Mouse (Mus musculus) fibroblast of lung, adult 2 months (primary cell): Measurements from ENCODE around the gene Lenep.
A peak's percentile ranks its signal among the peaks of the same experiment; 100 is the strongest.

Source experiments
- DNase-seq: peaks from one replicate; pipeline ENCODE4 v3.0.0-alpha.2; 2011; ENCODE audit warnings: low read depth

The Lenep gene

DNA sequence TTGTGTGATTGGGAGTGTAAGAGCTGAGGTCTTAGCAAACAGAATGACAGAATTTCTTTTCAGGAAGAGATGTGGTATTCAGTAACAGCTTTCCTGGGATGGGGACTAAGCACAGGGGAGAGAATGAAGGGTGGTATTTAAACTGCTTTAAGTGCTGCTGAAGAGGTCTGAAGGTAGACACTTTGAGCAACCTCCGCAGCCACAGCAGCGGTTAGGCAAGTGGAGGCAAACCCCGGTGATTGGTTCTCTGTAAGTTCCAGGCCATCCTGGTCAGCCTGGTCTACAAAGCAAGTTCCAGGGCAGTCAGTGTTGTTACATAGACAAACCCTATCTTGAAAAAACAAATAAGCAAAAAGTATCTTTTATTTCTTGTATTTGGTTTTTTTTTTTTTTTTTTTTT lies 17.4 kb upstream of the Lenep start:
- no peak for DNase-seq

DNA sequence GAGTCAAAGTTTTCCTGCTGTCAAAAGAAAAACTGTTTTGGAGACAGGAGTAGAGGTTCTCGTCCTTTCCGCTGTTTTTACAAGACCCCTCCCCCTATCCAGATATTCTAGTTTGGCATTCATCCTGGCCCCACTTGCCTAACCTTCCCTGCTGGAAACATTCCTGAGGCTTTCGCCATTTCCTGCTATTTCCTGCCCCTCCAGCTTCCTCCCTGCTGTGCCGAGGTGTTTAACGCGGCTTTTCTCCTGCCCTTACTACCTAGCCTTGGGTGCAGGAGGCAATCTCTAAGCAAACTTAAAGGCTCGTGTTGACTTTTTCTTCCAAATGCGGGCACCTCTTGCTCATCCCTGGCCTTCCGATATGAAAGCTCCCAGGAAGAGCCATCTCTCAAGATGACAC lies 17.0 kb upstream of the Lenep start:
- DNase-seq, result no peak

- DNase-seq, result no peak
Measured at GRCm38 (mm10) chr3:89418861-89419250, 16.3 kb upstream of the Lenep start.

GRCm38 (mm10) chr3:89418170-89418860 lies 15.7 kb upstream of the Lenep start, which contains the start of the genes Cks1b and Shc1:
Cks1b (minus strand) TSS chr3:89418383.
Shc1 (plus strand) TSS chr3:89418443.
- peak; percentile 99 for DNase-seq

DNA sequence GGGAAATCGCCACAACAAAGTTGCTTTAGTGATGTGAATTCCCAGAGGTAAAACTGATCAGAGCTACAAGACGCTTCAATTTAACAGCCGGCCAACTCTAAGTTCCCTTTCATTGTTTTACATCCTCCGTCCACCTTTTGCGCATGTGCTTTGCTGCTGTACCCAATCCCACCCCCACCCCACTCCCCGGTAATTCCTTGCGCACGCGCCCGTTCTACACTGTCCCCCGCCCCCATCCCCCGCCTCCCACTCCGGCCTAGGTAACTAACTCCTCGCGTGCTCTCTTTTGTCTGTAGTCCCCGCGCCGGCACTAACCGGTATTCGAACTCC lies 15.2 kb upstream of the Lenep start:
- no peak for DNase-seq

DNA sequence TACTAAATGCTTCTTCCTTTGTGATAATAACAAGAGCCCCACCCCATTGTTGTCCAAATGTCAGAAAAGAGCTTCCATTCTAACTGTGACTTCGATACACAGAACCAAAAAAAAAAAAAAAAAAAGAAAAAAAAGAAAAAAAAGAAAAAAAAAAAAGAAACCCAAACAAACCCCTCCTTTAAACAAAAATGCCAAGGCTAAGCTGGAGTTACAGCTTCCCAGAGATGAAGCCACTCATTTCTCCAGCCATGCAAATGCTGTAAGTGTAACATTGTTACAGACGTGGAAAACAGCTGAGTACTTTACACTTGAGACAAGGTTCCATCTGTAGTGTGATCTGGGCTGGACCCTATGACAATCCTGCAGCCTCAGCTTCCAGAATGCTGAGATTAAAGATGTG lies 14.5 kb upstream of the Lenep start:
- no peak for DNase-seq

- no peak for DNase-seq
Measured at GRCm38 (mm10) chr3:89416158-89416557, 13.6 kb upstream of the Lenep start.

DNA sequence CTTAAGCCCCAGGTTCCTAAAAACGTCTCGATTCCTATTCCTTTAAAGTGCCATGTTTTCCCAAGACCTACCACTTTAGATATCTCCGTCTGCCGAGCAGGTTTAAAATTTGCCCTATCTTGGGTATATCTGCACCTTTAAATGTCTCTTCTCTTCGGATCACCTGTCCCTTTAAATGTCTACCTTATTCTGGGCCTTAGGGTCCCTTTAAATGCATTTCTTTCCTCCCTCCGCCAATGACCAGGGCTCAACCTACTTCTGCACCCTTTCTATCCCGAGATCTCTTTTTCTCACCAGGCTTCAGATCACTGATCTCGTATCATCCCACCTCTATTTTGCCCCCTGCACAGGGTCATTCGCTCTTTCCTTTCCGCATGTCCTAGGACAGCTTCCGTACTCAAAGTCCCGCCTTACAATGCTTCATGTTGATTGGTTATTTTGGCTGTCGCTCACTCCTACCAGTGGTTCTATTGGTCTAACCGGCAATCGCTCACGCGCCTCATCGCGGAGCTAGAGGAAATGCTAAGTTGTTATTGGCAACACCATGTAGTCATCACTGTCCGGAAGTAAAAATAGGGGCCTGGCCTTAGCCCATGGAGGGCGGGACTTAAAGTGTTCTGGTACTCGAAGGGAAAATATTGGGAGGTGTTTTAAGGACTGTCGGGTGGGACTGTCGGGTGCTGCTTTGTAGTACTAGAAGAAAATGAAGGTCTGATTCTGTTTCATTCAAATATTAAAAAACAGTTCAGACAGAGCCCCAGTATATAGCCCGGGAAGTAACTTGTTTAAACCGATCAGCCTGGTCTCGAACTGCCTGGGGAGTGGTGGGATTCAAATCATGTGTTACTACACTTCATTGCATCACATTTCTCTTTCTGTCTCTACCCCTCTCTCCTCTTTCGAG lies 9.1 kb upstream of the Lenep start, which contains the start of gene Flad1:
Gene Flad1 (minus strand): TSS at position 381 of the 904 bp plus-strand sequence.
- peak; percentile 100 for DNase-seq

GRCm38 (mm10) chr3:89410864-89411263 lies 8.3 kb upstream of the Lenep start:
- DNase-seq, result no peak

- no peak for DNase-seq
Measured at GRCm38 (mm10) chr3:89409701-89410100, 7.1 kb upstream of the Lenep start.

DNA sequence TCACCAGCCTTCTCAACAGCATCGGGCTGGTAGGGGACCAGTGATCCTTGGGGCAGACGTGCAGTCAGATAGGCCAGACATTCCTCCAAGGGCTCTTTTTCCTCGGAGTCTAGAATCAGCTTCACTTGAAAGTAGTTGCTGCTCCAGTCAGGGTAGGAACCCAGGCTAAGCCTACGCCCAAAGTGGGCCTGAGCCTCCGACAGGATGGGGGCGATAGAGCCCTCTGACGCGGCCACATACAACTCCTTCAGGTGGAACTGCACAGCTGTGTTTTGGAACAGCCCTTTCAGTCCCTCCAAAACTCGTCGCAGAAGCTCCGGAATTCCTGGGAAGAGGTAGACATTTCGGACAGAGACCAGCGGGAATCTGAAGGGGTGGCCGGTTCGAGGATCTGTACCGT lies 5.9 kb upstream of the Lenep start:
- DNase-seq, result no peak

- DNase-seq, result no peak
Measured at GRCm38 (mm10) chr3:89406887-89407286, 4.3 kb upstream of the Lenep start.

DNA sequence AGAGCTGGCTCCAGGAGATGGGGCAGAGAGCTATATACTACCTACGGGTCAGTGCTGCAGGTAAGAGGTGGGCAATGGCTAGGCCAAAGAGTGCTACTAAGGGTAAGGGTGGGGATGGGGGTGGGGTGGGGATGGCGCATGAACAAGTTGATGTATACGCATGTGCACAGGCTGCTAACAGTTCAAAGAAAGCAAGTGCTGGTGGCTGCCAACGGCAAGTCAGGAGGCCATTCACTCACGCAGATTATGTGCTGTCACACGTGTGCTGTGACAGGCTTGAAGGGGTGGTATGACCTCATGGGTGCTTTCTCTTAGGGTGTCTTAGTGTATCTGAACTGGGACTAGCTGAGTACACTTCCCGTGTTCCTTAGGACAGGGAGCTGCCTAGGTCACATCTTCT lies 1.3 kb downstream of the Lenep start:
- no peak for DNase-seq

GRCm38 (mm10) chr3:89396654-89397005 lies 6.0 kb downstream of the Lenep start:
- no peak for DNase-seq

DNA sequence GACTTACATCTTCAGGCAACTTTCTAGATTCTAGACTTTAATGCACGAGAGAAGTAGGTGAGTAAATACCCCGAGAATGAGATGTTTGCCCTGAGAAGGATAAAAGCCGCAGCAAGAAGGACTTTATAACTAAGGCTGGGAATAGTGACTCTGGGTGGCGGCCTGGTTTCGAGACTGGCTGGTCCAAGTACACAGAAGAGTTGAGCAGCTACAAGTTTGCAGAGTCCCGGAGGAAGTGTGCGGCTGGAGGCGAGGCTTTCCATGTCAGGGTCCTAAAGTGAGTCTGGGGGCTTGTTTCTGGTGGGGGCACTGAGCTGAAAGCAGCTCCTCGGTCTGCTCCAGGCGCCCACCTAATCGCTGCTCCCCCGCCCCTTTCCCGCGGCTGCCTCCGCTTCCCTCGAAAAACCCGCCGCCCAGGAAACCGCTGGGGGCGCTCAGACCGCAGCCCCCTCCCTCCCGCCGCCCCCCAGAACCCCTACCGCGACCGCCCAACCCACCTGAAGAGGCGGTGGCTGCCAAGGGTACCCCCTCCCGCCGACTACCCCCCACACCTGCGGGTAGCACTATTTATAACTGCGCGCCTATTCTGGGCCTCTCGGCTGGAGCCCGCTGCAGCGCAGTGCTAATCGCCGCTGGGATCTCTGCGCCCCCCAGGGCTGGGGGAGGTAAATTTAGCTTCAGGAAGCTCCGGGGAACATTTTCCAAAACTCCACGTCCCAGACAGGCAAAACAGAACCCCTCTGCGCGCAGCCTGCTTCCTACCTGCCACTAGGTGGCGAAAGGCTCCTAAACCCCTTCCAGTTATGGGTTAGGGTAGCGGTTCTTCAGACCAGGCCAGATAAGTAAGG lies 6.6 kb downstream of the Lenep start:
- DNase-seq, result no peak

GRCm38 (mm10) chr3:89395419-89395805 lies 7.2 kb downstream of the Lenep start:
- DNase-seq, result no peak

- DNase-seq, result no peak
Measured at GRCm38 (mm10) chr3:89394894-89395256, 7.7 kb downstream of the Lenep start.

DNA sequence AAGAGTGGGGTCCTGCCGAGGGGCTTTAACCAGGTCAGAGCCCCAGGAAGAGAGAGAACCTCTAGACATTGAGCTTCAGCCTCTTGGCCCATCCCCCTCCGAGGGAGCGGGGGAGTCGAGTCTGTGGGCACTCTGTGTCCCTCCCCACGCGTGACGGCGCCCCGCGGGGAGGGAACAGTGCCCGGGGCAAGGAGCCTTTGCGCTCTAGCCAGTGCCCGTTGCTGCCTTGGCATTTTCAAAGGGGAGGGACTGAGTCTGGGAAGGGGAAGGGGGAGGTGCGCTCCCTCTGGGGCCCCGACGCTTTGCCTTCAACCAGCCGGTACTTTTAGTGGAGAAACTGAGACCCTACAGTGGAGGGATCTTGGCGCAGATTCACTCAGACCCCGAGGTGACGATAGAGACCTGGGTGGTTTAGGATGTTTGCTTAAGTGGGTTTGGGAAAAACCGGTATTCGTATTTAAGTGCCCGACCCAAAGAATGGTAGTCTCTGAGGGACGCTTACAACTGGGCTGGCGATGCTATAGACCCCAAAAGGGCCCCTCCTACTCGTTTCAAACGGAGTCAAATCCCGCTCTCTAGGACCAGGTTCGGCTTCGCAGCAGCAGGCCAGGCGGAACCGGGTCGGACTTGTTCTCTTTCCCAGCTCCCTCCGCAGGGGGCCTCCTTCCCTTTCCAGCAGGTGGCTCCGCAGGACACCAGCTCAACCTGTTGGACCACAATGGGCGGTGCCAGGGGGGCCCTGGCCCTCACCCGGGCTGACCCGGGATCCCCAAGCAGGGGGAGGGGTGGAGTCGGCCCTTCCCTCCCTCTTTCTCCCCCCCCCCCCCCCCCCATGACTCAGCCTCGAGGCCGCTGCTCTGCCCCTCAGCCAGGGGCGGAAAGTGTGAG lies 8.3 kb downstream of the Lenep start, which contains the start of gene Zbtb7b:
Gene Zbtb7b (minus strand): TSS at position 771 of the 888 bp plus-strand sequence.
- DNase-seq, result no peak

DNA sequence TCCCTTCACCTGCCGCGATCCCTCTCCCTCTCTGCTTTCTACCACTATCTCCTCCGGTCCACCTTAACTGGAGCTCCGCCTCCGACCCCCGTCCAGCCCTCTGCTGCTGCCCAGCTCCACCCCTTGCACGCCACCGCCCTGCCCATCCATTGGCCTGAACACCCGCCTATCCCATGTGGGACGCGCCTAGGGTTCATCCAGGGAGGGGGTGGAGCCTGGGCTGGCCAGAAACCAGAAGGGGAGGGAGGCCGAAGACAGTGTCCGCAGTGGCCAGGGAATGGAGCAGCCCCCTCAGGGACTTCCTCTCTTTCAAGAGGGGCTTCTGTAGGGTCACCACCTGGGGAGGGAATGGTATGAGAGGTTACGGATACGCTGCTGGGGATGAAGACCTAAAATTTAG lies 9.0 kb downstream of the Lenep start:
- peak; percentile 95 for DNase-seq

- DNase-seq, result no peak
Measured at GRCm38 (mm10) chr3:89392871-89393311, 9.7 kb downstream of the Lenep start.
